Mouse (Mus musculus) bone marrow macrophage, adult 2 months (primary cell): ENCODE measurements around the gene Rhoc.

Source experiments
- CTCF ChIP-seq: IDR thresholded peaks from 2 replicates; pipeline ENCODE4 v1.5.1; 2012; ENCODE audit warnings: low read depth, mild to moderate bottlenecking, low read length, moderate library complexity
- POLR2A ChIP-seq: IDR thresholded peaks from 2 replicates; pipeline ENCODE4 v1.6.1; 2012; ENCODE audit warnings: mild to moderate bottlenecking, low read depth, low read length, borderline replicate concordance

GRCm38 (mm10) chr3:104783971-104784500 is 4.1 kb upstream of the Rhoc start:
- TF ChIP-seq POLR2A: no peak
- TF ChIP-seq CTCF: no peak
